Comparison of ENCODE assay signal across 9 mouse cellular contexts in genomic region chr14:12057856-12058255, GRCm38 (mm10).
DNase-seq lines count a peak whose midpoint lies in the region; ATAC-seq and TF ChIP-seq lines count a peak whose summit lies in the region.
"Had no signal": no experiment of that assay in that cellular context is flagged by ENCODE, and none has a peak within 500 bp of the region (broad histone marks: within the 10 kb centered on the region; RNA-seq: fewer than 3 reads in every experiment).

No protein-coding gene starts in this region.

- no peak for DNase-seq in ES-E14 (ENCODE audit: low read depth, low spot score)
- no peak for DNase-seq in retina, embryonic 14.5 days (ENCODE audit: low spot score)
- no peak for DNase-seq in left cerebral cortex, adult 11 months (ENCODE audit: low spot score)

- no peaks in the 10 kb centered on the region for H3K9me3 ChIP-seq in intestine, postnatal 0 days (ENCODE audit: control insufficient read depth)
- no peaks in the 10 kb centered on the region for H3K9me3 ChIP-seq in intestine, embryonic 16.5 days (ENCODE audit: control insufficient read depth, low read length)
- H3K9me3 ChIP-seq in E14TG2a.4 (ENCODE audit: low read length): no peaks in the 10 kb centered on the region
- no peaks in the 10 kb centered on the region for H3K9me3 ChIP-seq in ES-E14 (ENCODE audit: control insufficient read depth, insufficient read depth, low read depth, low read length)
- H3K9me3 ChIP-seq in heart, embryonic 16.5 days (replicated peaks; ENCODE audit: control insufficient read depth, low read length): no peaks in the 10 kb centered on the region
- H3K9me3 ChIP-seq: hindbrain, embryonic 13.5 days had no signal

- in situ Hi-C loops in ES-E14 (cut with MboI; ENCODE audit: low sequenced_read_pairs in 2 of 2, unreplicated experiment in 2 of 2): no loop called here

- 77% methylated on average over 2 of the region's 2 CpGs for WGBS in intestine, postnatal 0 days
- 69% methylated on average over 2 of the region's 2 CpGs for WGBS in intestine, embryonic 16.5 days
- 37% methylated on average over 2 of the region's 2 CpGs for WGBS in heart, embryonic 16.5 days

- H3K4me1 ChIP-seq in intestine, postnatal 0 days (replicated peaks; ENCODE audit: control insufficient read depth, insufficient read depth, low read length): no peaks in the 10 kb centered on the region
- H3K4me1 ChIP-seq in intestine, embryonic 16.5 days (ENCODE audit: control insufficient read depth, insufficient read depth, low read length): no peaks in the 10 kb centered on the region
- H3K4me1 ChIP-seq in E14TG2a.4 (replicated peaks; ENCODE audit: low read depth, low read length): peaks cover 4% of the 10 kb centered on the region
- no peaks in the 10 kb centered on the region for H3K4me1 ChIP-seq in ES-E14 (ENCODE audit: control insufficient read depth in 2 of 2, insufficient read depth in 2 of 2, low read length in 2 of 2, poor library complexity in 1 of 2)
- H3K4me1 ChIP-seq in heart, embryonic 16.5 days (ENCODE audit: control insufficient read depth, insufficient read depth, low read length): peaks cover 14% of the 10 kb centered on the region

- peak; percentile 47; the same call in 1 of the 2 replicates for TF ChIP-seq CTCF in intestine, postnatal 0 days (IDR thresholded peaks at IDR 0.05; ENCODE audit: low read depth)
- TF ChIP-seq CTCF in E14TG2a.4 (conservative IDR thresholded peaks at IDR 0.05; ENCODE audit: low read length): peak; percentile 37; the same call in 1 of the 2 replicates

- H3K9ac ChIP-seq in intestine, postnatal 0 days (ENCODE audit: low read depth, low read length): no peak overlapping the region
- no peak overlapping the region for H3K9ac ChIP-seq in intestine, embryonic 16.5 days (ENCODE audit: low read depth, low read length)
- H3K9ac ChIP-seq in ES-E14 (ENCODE audit: insufficient read depth, low read depth, low read length, poor library complexity, severe bottlenecking): no peak overlapping the region
- H3K9ac ChIP-seq in heart, embryonic 16.5 days (ENCODE audit: low read length): no peak overlapping the region
- H3K9ac ChIP-seq: hindbrain, embryonic 13.5 days had no signal

- H3K36me3 ChIP-seq in intestine, postnatal 0 days (ENCODE audit: control insufficient read depth, insufficient read depth): no peaks in the 10 kb centered on the region
- no peaks in the 10 kb centered on the region for H3K36me3 ChIP-seq in intestine, embryonic 16.5 days (ENCODE audit: control insufficient read depth, insufficient read depth, low read length)
- no peaks in the 10 kb centered on the region for H3K36me3 ChIP-seq in E14TG2a.4 (ENCODE audit: insufficient read depth, low read length)
- no peaks in the 10 kb centered on the region for H3K36me3 ChIP-seq in ES-E14 (ENCODE audit: control insufficient read depth, insufficient read depth, low read length, poor library complexity, severe bottlenecking)
- H3K36me3 ChIP-seq in heart, embryonic 16.5 days (ENCODE audit: control insufficient read depth, insufficient read depth): no peaks in the 10 kb centered on the region
- H3K36me3 ChIP-seq: hindbrain, embryonic 13.5 days had no signal

- no peak for ATAC-seq in intestine, postnatal 0 days
- no peak for ATAC-seq in intestine, embryonic 16.5 days
- ATAC-seq in heart, embryonic 16.5 days (replicated peaks; ENCODE audit: extremely low read depth, insufficient read depth, low FRiP score): peak; percentile 66
- ATAC-seq in CD4-positive, CD25-positive, alpha-beta regulatory T cell, adult 4 months: no peak

- H3K4me3 ChIP-seq in intestine, postnatal 0 days (ENCODE audit: low read depth, low read length): no peak overlapping the region
- H3K4me3 ChIP-seq in intestine, embryonic 16.5 days (ENCODE audit: low read length): no peak overlapping the region
- no peak overlapping the region for H3K4me3 ChIP-seq in E14TG2a.4 (replicated peaks; ENCODE audit: low read length)
- H3K4me3 ChIP-seq in ES-E14 (ENCODE audit: insufficient read depth in 1 of 2, low read depth in 1 of 2, low read length in 2 of 2, poor library complexity in 1 of 2, severe bottlenecking in 1 of 2): no peak overlapping the region
- no peak overlapping the region for H3K4me3 ChIP-seq in heart, embryonic 16.5 days (ENCODE audit: low read length)
- H3K4me3 ChIP-seq: hindbrain, embryonic 13.5 days had no signal

- no peak overlapping the region for H3K27ac ChIP-seq in intestine, postnatal 0 days (ENCODE audit: low read depth, low read length)
- H3K27ac ChIP-seq in intestine, embryonic 16.5 days (ENCODE audit: low read length): no peak overlapping the region
- H3K27ac ChIP-seq in ES-E14 (ENCODE audit: insufficient read depth, low read depth, low read length, poor library complexity, severe bottlenecking): no peak overlapping the region
- no peak overlapping the region; the same call in 1 of the 2 replicates for H3K27ac ChIP-seq in heart, embryonic 16.5 days (ENCODE audit: low read length)
- H3K27ac ChIP-seq: hindbrain, embryonic 13.5 days had no signal

- H3K4me2 ChIP-seq in intestine, postnatal 0 days (replicated peaks; ENCODE audit: low read depth): no peak overlapping the region
- H3K4me2 ChIP-seq in intestine, embryonic 16.5 days (ENCODE audit: low read depth, low read length): no peak overlapping the region
- no peak overlapping the region for H3K4me2 ChIP-seq in heart, embryonic 16.5 days (ENCODE audit: low read depth, low read length)
- H3K4me2 ChIP-seq: hindbrain, embryonic 13.5 days had no signal

- no peaks in the 10 kb centered on the region for H3K27me3 ChIP-seq in intestine, postnatal 0 days (replicated peaks; ENCODE audit: control insufficient read depth, insufficient read depth, low read length)
- no peaks in the 10 kb centered on the region for H3K27me3 ChIP-seq in intestine, embryonic 16.5 days (replicated peaks; ENCODE audit: control insufficient read depth, insufficient read depth, low read length)
- H3K27me3 ChIP-seq in E14TG2a.4 (ENCODE audit: insufficient read depth, low read length): no peaks in the 10 kb centered on the region
- no peaks in the 10 kb centered on the region for H3K27me3 ChIP-seq in heart, embryonic 16.5 days (ENCODE audit: control insufficient read depth, insufficient read depth, low read length)
- H3K27me3 ChIP-seq: hindbrain, embryonic 13.5 days had no signal

TF ChIP-seq in ES-E14, 5 proteins besides CTCF, POLR2A, EP300 and RAD21:
- TF ChIP-seq CHD2 (IDR thresholded peaks at IDR 0.05; ENCODE audit: low read depth, low read length) (no peak), ZC3H11A (IDR thresholded peaks at IDR 0.05; ENCODE audit: borderline replicate concordance, low read depth, low read length) (0 out of 2 replicates have a peak, but pooled peaks have one; percentile 9)
